Mouse (Mus musculus): Measurements from ENCODE around the gene Tubg1. TPM values are rescaled to one million over a fixed set of nuclear protein-coding genes. Genes with fewer than 3 reads are reported as not detected.

Gene Tubg1
- total and polyA plus RNA-seq, 2 experiments from 2014 or later: 43.1 to 66.6 TPM

DNA sequence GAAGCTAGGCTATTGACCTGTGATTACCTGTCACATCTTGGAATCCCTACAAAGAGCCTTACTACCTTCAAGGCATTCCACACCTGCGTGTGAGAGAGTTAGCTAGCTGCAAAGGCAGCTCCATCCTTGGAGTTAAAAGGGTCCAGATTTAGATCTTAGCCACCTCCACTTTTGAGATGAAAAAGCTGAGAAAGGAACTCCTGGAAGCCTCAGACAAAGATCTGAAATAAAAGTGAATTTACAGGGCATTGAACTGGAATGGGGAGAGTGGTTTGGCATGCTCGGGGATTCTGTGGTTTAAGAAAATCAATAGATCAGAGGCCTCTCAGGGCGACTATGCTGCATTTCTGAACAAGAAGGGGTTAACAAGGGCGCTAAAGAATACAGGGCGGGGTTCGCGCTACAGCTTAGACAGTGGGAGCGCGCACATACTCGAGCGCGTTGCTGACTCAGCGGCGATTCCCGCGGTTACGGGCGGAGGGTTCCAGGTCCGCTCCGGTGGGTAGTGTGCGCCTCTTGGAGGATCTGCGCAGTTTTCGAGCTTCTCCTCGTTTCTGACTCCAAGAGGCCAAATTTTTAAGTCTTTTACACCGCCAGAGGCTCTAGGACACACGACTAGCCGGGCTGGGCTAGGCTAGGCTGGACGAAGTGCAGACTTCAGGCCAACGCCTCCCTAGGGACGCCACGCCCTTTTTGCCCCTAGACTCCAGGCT is 52.1 kb downstream of the Tubg1 start:
- Histone ChIP-seq H3K4me3 (ENCODE audit: low read depth, low read length) (peak overlapping the region; percentile 71), H3K27me3 (ENCODE audit: insufficient read depth, low read length) (peaks cover 48% of the 10 kb centered on the region), H3K36me3 (ENCODE audit: insufficient read depth) (peaks cover 9% of the 10 kb centered on the region), H3K4me2 (ENCODE audit: low read depth) (peak overlapping the region; percentile 61), H3K9me3 (ENCODE audit: low read length) (no peaks in the 10 kb centered on the region), H3K9ac (peak overlapping the region; percentile 29; the same call in 1 of the 2 replicates), H3K4me1 (ENCODE audit: insufficient read depth) (peaks cover 18% of the 10 kb centered on the region), H3K27ac (ENCODE audit: low read depth, low read length) (peak overlapping the region; percentile 74; the same call in 1 of the 2 replicates)
- DNase-seq: peak; percentile 83
- under 1% methylated on average over 31 of the region's 31 CpGs for WGBS
- no peak for TF ChIP-seq CTCF (IDR thresholded peaks at IDR 0.05; ENCODE audit: low read depth)
- ATAC-seq: peak; percentile 62

GRCm38 (mm10) chr11:101172434-101172815 is 52.7 kb downstream of the Tubg1 start:
- 13% methylated on average over 5 of the region's 5 CpGs for WGBS
- no peak for ATAC-seq
- peaks cover 49% of the 10 kb centered on the region for H3K27me3 ChIP-seq (ENCODE audit: insufficient read depth, low read length)

GRCm38 (mm10) chr11:101173112-101173511 is 53.4 kb downstream of the Tubg1 start:
- DNase-seq (no peak), ATAC-seq (no peak)
- Histone ChIP-seq H3K4me3 (ENCODE audit: low read depth, low read length) (peak overlapping the region; percentile 34; the same call in 1 of the 2 replicates), H3K36me3 (ENCODE audit: insufficient read depth) (no peaks in the 10 kb centered on the region; the same call in 1 of the 2 replicates), H3K4me1 (ENCODE audit: insufficient read depth) (peaks cover 18% of the 10 kb centered on the region), H3K9ac (no peak overlapping the region), H3K27ac (ENCODE audit: low read depth, low read length) (no peak overlapping the region), H3K4me2 (ENCODE audit: low read depth) (peak overlapping the region; percentile 53), H3K27me3 (ENCODE audit: insufficient read depth, low read length) (peaks cover 51% of the 10 kb centered on the region), H3K9me3 (ENCODE audit: low read length) (no peaks in the 10 kb centered on the region)
- no peak for TF ChIP-seq CTCF (IDR thresholded peaks at IDR 0.05; ENCODE audit: low read depth)
- 10% methylated on average over 11 of the region's 11 CpGs for WGBS

More at GRCm38 (mm10) chr11:101172434-101172815, 52.7 kb downstream of the Tubg1 start:
- no peak for DNase-seq
- peak overlapping the region; percentile 61 for H3K4me2 ChIP-seq (ENCODE audit: low read depth)
- peaks cover 5% of the 10 kb centered on the region; the same call in 1 of the 2 replicates for H3K36me3 ChIP-seq (ENCODE audit: insufficient read depth)
- peak overlapping the region; percentile 29; the same call in 1 of the 2 replicates for H3K9ac ChIP-seq
- peaks cover 18% of the 10 kb centered on the region for H3K4me1 ChIP-seq (ENCODE audit: insufficient read depth)
- peak overlapping the region; percentile 71 for H3K4me3 ChIP-seq (ENCODE audit: low read depth, low read length)
- peak overlapping the region; percentile 74; the same call in 1 of the 2 replicates for H3K27ac ChIP-seq (ENCODE audit: low read depth, low read length)
- H3K9me3 ChIP-seq (ENCODE audit: low read length): no peaks in the 10 kb centered on the region
- TF ChIP-seq CTCF (IDR thresholded peaks at IDR 0.05; ENCODE audit: low read depth): no peak

- peaks cover 44% of the 10 kb centered on the region for H3K27me3 ChIP-seq (ENCODE audit: insufficient read depth, low read length)
- H3K36me3 ChIP-seq (ENCODE audit: insufficient read depth): no peaks in the 10 kb centered on the region
- peaks cover 18% of the 10 kb centered on the region for H3K4me1 ChIP-seq (ENCODE audit: insufficient read depth)
- peak overlapping the region; percentile 53 for H3K4me2 ChIP-seq (ENCODE audit: low read depth)
- WGBS: 3% methylated on average over 61 of the region's 61 CpGs
- peak; percentile 93 for TF ChIP-seq CTCF (IDR thresholded peaks at IDR 0.05; ENCODE audit: low read depth)
- H3K27ac ChIP-seq (ENCODE audit: low read depth, low read length): no peak overlapping the region
- H3K9me3 ChIP-seq (ENCODE audit: low read length): no peaks in the 10 kb centered on the region
- peak overlapping the region; percentile 34 for H3K4me3 ChIP-seq (ENCODE audit: low read depth, low read length)
- ATAC-seq: peak; percentile 61
- H3K9ac ChIP-seq: peak overlapping the region; percentile 39
- peak; percentile 87 for DNase-seq
Measured at GRCm38 (mm10) chr11:101173631-101174388, 54.1 kb downstream of the Tubg1 start.

DNA sequence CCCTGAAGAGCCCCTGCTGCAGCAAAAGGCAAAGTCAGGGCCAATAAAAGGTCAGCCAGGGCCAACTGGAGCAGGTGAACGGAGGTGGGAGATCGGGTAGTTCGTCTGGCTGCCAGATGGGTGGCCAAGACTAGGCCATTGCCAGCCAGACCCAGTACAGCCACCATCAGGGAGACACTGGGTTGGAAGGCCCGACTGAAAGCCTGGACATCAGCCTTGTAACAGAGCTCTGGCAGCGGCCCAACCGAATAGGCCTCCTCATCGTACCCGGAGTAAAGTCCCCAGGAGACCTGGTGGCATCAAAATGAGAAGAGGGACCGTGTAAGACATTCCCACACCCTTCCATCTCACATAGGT is 54.6 kb downstream of the Tubg1 start:
- 34% methylated on average over 9 of the region's 9 CpGs for WGBS
- DNase-seq: no peak
- TF ChIP-seq CTCF (IDR thresholded peaks at IDR 0.05; ENCODE audit: low read depth): no peak
- H3K36me3 ChIP-seq (ENCODE audit: insufficient read depth): no peaks in the 10 kb centered on the region
- H3K9ac ChIP-seq: peak overlapping the region; percentile 39
- peak overlapping the region; percentile 34 for H3K4me3 ChIP-seq (ENCODE audit: low read depth, low read length)
- H3K4me1 ChIP-seq (ENCODE audit: insufficient read depth): peaks cover 18% of the 10 kb centered on the region
- H3K9me3 ChIP-seq (ENCODE audit: low read length): no peaks in the 10 kb centered on the region
- H3K27me3 ChIP-seq (ENCODE audit: insufficient read depth, low read length): peaks cover 39% of the 10 kb centered on the region
- H3K4me2 ChIP-seq (ENCODE audit: low read depth): peak overlapping the region; percentile 53
- ATAC-seq: no peak
- H3K27ac ChIP-seq (ENCODE audit: low read depth, low read length): no peak overlapping the region

- DNase-seq (peak; percentile 47), ATAC-seq (no peak)
- Histone ChIP-seq H3K4me3 (ENCODE audit: low read depth, low read length) (peak within 1 kb of the TSS; percentile 34), H3K27ac (ENCODE audit: low read depth, low read length) (no peak within 1 kb of the TSS), H3K27me3 (ENCODE audit: insufficient read depth, low read length) (peaks cover 36% of the 10 kb centered on the region), H3K9ac (peak within 1 kb of the TSS; percentile 43), H3K36me3 (ENCODE audit: insufficient read depth) (no peaks in the 10 kb centered on the region), H3K4me1 (ENCODE audit: insufficient read depth) (peaks cover 18% of the 10 kb centered on the region), H3K4me2 (ENCODE audit: low read depth) (peak within 1 kb of the TSS; percentile 56), H3K9me3 (ENCODE audit: low read length) (no peaks in the 10 kb centered on the region)
- 20% methylated on average over 14 of the region's 14 CpGs for WGBS
- peak; percentile 58 for TF ChIP-seq CTCF (IDR thresholded peaks at IDR 0.05; ENCODE audit: low read depth)
Measured at GRCm38 (mm10) chr11:101174851-101175628, 55.3 kb downstream of the Tubg1 start, which contains the start of gene Ccr10. Gene Ccr10, minus strand, starts transcription at chr11:101175443.
